Mouse (Mus musculus): ENCODE data around the gene Lrriq3.

DNA sequence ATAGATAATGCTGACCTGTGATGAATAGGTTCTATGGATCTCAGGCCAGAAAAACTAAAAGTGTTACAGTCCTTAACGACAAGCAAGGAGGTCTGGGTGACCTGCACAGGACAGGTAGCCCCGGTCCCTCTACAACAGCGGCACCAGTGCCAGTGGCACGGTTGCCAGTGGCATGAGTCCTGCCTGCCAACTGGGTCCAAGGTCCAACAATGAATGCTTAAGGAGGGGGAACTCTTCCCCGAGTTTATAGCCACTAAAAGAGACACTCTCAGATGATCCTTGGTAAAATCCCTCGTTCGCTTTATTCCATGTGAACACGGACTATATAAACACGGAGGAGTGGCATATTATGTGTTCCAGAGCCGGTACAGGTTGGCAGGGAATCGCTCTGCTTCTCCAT lies 47.8 kb downstream of the Lrriq3 start:
- TF ChIP-seq POLR2A (IDR thresholded peaks at IDR 0.05; ENCODE audit: low read depth, low read length) (no peak), CTCF (IDR thresholded peaks at IDR 0.05; ENCODE audit: extremely low read depth, insufficient read depth, insufficient read length, insufficient replicate concordance) (no peak)
